Mouse (Mus musculus) urinary bladder, adult 2 months (tissue): ENCODE measurements around the gene Olfr313. TPM values are rescaled to one million over a fixed set of nuclear protein-coding genes. Genes with fewer than 3 reads are reported as not detected.

Experiments used
- DNase-seq: peaks from one replicate; pipeline ENCODE4 v3.0.0; 2022; ENCODE audit warnings: low spot score
- polyA plus RNA-seq: library from polyadenylated mRNA; depleted of rRNA; stranded (reverse); fragments of >200 nt; gene quantifications from 2 replicates; pipeline ENCODE4 v1.2.3, GENCODE M21; 2012; rRNA removed

Olfr313 gene
- polyA plus RNA-seq, 1 experiment = 0.01 TPM

GRCm38 (mm10) chr11:58849731-58850130, 34.9 kb downstream of the Olfr313 start:
- no peak for DNase-seq

DNA sequence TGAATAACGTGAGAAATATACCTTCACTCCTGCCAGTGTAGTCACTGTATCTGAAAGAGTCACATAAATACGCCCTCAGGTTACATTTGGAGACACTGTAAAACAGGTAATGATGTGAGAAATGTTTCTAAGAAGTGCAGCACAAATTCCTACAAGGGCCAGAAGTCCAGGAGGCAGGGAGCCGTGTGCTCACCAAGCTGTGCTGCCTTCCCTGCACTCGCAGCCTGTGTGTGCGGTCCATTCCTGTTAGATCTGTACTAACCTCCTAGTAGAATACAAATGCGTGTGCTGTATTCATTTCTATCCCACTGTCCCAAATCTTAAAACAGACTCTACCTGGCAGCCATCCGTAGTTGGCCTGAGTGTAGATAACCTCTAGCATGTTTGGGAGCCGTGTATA, 45.9 kb downstream of the Olfr313 start:
- DNase-seq = no peak

DNA sequence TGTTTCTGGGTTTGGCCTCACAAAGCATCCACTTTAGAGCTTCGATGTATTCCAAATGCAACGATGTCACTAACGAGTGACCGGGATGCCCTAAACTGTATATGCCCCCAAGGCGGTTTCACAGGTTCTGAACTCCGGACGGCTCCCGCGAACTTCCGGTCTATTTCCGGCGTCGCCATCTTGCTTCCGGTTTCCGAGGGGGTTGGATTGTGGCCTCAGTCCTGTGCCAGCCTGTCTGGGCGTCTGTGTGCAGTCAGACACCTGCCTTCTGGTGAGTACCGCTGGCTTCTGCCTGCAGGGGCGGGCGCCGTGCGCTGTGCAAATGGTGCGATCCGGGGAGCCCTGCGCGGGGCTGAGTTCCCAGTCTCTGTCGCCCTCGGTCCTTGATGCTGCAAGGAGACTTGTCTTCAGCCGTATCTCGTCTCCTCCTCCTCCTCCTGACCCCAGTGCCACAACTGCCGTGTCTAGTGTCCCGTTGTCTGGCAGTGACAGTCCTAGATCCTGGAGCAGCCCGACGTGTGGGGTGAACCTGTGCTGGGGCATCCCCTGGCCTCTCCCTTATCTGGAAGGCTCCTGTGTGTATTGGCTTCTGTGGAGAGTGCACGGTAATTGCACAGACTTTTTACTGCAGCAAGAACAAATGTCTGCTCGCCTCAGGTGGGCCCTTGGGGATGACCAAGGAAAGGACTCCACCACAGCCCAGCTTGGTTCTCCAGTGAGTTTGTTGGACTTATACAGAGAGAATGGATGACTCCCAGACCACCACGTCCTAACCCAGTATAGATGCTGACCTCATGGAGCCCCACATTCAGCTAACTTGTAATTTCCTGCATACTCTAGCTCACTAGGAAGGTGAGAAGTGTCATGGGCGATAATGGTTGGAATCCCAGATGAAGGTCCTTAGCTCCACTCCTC, 52.5 kb downstream of the Olfr313 start, which contains the start of gene 2810021J22Rik:
2810021J22Rik (plus strand) TSS at position 178 of the 915 bp plus-strand sequence.
- DNase-seq = peak; percentile 65

DNA sequence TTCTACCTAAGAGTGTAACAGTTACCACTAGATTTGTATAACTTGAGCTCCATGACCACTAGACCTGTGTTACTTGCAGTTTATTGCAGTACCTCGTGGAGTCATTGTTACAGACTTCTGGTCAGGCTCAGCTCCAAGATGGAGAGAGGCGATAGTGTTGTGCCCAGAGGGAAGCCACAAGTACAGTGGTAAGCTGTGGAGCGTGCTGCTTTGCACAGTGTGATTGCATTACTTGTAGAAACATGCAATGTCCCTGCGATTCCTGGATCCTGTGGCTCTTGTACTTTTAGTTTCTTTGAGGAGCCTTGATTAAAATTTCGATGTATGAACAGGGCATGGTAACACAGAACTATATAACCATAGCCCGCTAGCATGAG, 53.1 kb downstream of the Olfr313 start:
- no peak for DNase-seq

Other genes starting within 250 kb of the Olfr313 start
- not detected in 2 replicates for gene Olfr224, start 244.4 kb upstream of the Olfr313 start, polyA plus RNA-seq
- gene Olfr325, start 237.3 kb upstream of the Olfr313 start, polyA plus RNA-seq = not detected in 2 replicates
- gene Olfr324, start 219.9 kb upstream of the Olfr313 start, polyA plus RNA-seq = not detected in 2 replicates
- gene 2210407C18Rik, start 198.9 kb upstream of the Olfr313 start, polyA plus RNA-seq = not detected in 2 replicates
- not detected in 2 replicates for gene Olfr323, start 184.5 kb upstream of the Olfr313 start, polyA plus RNA-seq
- gene Trim58, start 174.5 kb upstream of the Olfr313 start, polyA plus RNA-seq = not detected in 2 replicates
- gene Olfr322, start 156.2 kb upstream of the Olfr313 start, polyA plus RNA-seq = not detected in 2 replicates
- gene Olfr320, start 133.9 kb upstream of the Olfr313 start, polyA plus RNA-seq = not detected in 2 replicates
- not detected in 2 replicates for gene Olfr319, start 115.8 kb upstream of the Olfr313 start, polyA plus RNA-seq
- not detected in 2 replicates for gene Olfr318, start 91.0 kb upstream of the Olfr313 start, polyA plus RNA-seq
- not detected in 2 replicates for gene Olfr317, start 75.8 kb upstream of the Olfr313 start, polyA plus RNA-seq
- not detected in 2 replicates for gene Olfr316, start 62.3 kb upstream of the Olfr313 start, polyA plus RNA-seq
- not detected in 2 replicates for gene Olfr315, start 41.8 kb upstream of the Olfr313 start, polyA plus RNA-seq
- not detected in 2 replicates for gene Olfr314, start 32.0 kb upstream of the Olfr313 start, polyA plus RNA-seq
- gene Fam183b, start 13.0 kb upstream of the Olfr313 start, polyA plus RNA-seq = 4.1 and 4.7 TPM in 2 replicates
- gene Olfr312, start 14.2 kb downstream of the Olfr313 start, polyA plus RNA-seq = not detected in 2 replicates
- gene Olfr311, start 24.3 kb downstream of the Olfr313 start, polyA plus RNA-seq = not detected in 2 replicates
- gene Gm12258, start 32.2 kb downstream of the Olfr313 start, polyA plus RNA-seq = 9.9 and 14.3 TPM in 2 replicates
- gene 2810021J22Rik, start 52.2 kb downstream of the Olfr313 start, polyA plus RNA-seq = 4.6 and 4.9 TPM in 2 replicates
- gene Zfp39, start 89.2 kb downstream of the Olfr313 start, polyA plus RNA-seq = 3.0 and 5.1 TPM in 2 replicates
- not detected in 2 replicates for gene Btnl10, start 102.9 kb downstream of the Olfr313 start, polyA plus RNA-seq
- gene Rnf187, start 123.9 kb downstream of the Olfr313 start, polyA plus RNA-seq = 137 and 140 TPM in 2 replicates
- 1.3 and 2.2 TPM in 2 replicates for gene Hist3h2ba, start 133.9 kb downstream of the Olfr313 start, polyA plus RNA-seq
- gene Hist3h2a, start 139.7 kb downstream of the Olfr313 start, polyA plus RNA-seq = 22.0 and 27.2 TPM in 2 replicates
- gene Trim17, start 139.7 kb downstream of the Olfr313 start, polyA plus RNA-seq = 0.23 and 0.49 TPM in 2 replicates
- gene Trim11, start 163.1 kb downstream of the Olfr313 start, polyA plus RNA-seq = 27.1 and 28.1 TPM in 2 replicates